Mouse (Mus musculus) hematopoietic stem cell, adult 5-6 weeks (primary cell): ENCODE results near the gene Actl10. TPM values are rescaled to one million over a fixed set of nuclear protein-coding genes. Genes with fewer than 3 reads are reported as not detected.

Source experiments
- ATAC-seq, 2 experiments: fragments of 125-278 bp in 1 of 2; replicated peaks in 1 of 2; 2 replicates each; pipeline ENCODE4 v1.8.0; 2016 to 2017; ENCODE audit warnings: inconsistent platforms in 2 of 2, mild to moderate bottlenecking in 2 of 2, moderate number of reproducible peaks in 2 of 2, low read depth in 1 of 2, moderate TSS enrichment in 1 of 2; ENCODE audit not compliant: low FRiP score in 2 of 2, poor library complexity in 2 of 2, severe bottlenecking in 2 of 2, insufficient read depth in 1 of 2, low TSS enrichment in 1 of 2
- total RNA-seq: library from RNA; stranded (forward); fragments of 172-1452, 232-1000 nt; gene quantifications from 2 replicates; pipeline ENCODE4 v1.2.3, GENCODE M21; 2017

Gene Actl10
- total RNA-seq, 1 experiment from 2014 or later = not detected

DNA sequence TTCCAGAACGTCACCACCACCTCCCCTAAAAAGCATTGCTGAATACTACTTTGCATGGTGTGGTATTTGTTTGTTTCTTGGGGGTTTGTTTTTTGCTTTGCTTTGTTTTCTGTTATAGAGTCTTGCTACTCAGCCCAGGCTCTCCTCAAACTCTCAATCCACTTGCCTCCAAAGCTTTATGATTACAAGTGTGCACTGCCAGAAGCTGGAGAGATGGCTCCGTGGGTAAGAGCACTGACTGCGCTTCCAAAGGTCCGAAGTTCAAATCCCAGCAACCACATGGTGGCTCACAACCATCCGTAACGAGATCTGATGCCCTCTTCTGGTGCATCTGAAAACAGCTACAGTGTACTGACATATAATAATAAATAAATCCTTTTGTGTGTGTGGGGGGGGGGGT is 49.0 kb downstream of the Actl10 start:
- no peak for ATAC-seq

DNA sequence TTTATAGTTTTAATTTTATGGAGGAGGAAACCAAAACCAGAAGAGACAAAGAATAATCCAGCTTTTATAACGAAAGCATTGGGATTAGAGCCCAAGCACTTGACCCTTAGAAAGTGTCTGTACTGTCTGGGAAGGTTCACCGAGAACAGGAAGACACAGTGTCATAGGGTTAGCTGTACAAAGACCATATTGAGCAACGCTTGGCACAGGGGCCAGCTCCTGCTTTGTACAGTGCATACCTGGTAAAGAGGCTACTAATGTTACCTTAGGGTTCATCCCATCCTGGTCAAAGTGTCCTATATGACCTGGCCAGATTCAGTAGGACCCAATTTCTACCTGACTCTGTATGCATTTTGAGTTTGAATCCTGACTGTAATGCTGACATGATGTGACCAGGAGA is 49.7 kb downstream of the Actl10 start:
- no peak for ATAC-seq

Other genes starting within 250 kb of the Actl10 start
- gene Bpifb9b, start 244.5 kb upstream of the Actl10 start, total RNA-seq = not detected in 2 replicates
- 22.8 and 26.2 TPM in 2 replicates for gene Cdk5rap1, start 178.8 kb upstream of the Actl10 start, total RNA-seq
- gene Snta1, start 143.7 kb upstream of the Actl10 start, total RNA-seq = 0.69 TPM in 1 of 2 replicates, not detected in the other
- 25.0 and 26.6 TPM in 2 replicates for gene Cbfa2t2, start 115.3 kb upstream of the Actl10 start, total RNA-seq
- gene 1700003F12Rik, start 4.7 kb upstream of the Actl10 start, total RNA-seq = not detected in 2 replicates
- gene Necab3, start 7.1 kb downstream of the Actl10 start, total RNA-seq = 1.2 and 2.6 TPM in 2 replicates
- 7.3 and 9.9 TPM in 2 replicates for gene E2f1, start 18.1 kb downstream of the Actl10 start, total RNA-seq
- gene Pxmp4, start 51.9 kb downstream of the Actl10 start, total RNA-seq = 12.6 and 17.2 TPM in 2 replicates
- 0.69 and 1.9 TPM in 2 replicates for gene Zfp341, start 61.5 kb downstream of the Actl10 start, total RNA-seq
- not detected in 2 replicates for gene 4930519P11Rik, start 61.7 kb downstream of the Actl10 start, total RNA-seq
- gene Chmp4b, start 99.9 kb downstream of the Actl10 start, total RNA-seq = 98.4 and 114 TPM in 2 replicates
- not detected in 2 replicates for gene Gm14214, start 218.3 kb downstream of the Actl10 start, total RNA-seq
- 180 and 207 TPM in 2 replicates for gene Raly, start 239.3 kb downstream of the Actl10 start, total RNA-seq
- not detected in 2 replicates for gene a, start 239.6 kb downstream of the Actl10 start, total RNA-seq